In genomic region chr4:22469575-22469974, GRCm38 (mm10) we compare ENCODE assay signal across 29 mouse cellular contexts. TPM values are rescaled to one million over a fixed set of nuclear protein-coding genes. Genes with fewer than 3 reads are reported as not detected.
"Had no signal": no experiment of that assay in that cellular context is flagged by ENCODE, and none has a peak within 500 bp of the region (broad histone marks: within the 10 kb centered on the region; RNA-seq: fewer than 3 reads in every experiment).

No protein-coding gene starts in this region.

- H3K36me3 ChIP-seq: embryonic facial prominence, embryonic 10.5 days; embryonic facial prominence, embryonic 12.5 days; embryonic facial prominence, embryonic 13.5 days; embryonic facial prominence, embryonic 15.5 days; forebrain, embryonic 10.5 days; forebrain, embryonic 12.5 days; forebrain, embryonic 15.5 days had no signal

- H3K4me2 ChIP-seq: embryonic facial prominence, embryonic 12.5 days; embryonic facial prominence, embryonic 13.5 days; embryonic facial prominence, embryonic 15.5 days; forebrain, embryonic 12.5 days; forebrain, embryonic 13.5 days; forebrain, embryonic 15.5 days had no signal

- DNase-seq: cerebellum, adult 2 months; cerebellum, adult 8-10 months; cerebellum, adult 9-10 months; cerebellum, adult 9-11 months; cerebellum, postnatal 10 days; cerebellum, postnatal 14 days; cerebellum, postnatal 25 days; cerebellum, postnatal 36 days; embryo, embryonic 11 days; forebrain, postnatal 0 days; gastrocnemius, adult 2 months; gastrocnemius, postnatal 10 days; gastrocnemius, postnatal 14 days; gastrocnemius, postnatal 25 days; gastrocnemius, postnatal 36 days; heart, adult 18-20 months; heart, adult 2 months had no signal

- H3K27ac ChIP-seq: embryonic facial prominence, embryonic 10.5 days; embryonic facial prominence, embryonic 12.5 days; embryonic facial prominence, embryonic 13.5 days; embryonic facial prominence, embryonic 15.5 days; forebrain, embryonic 10.5 days; forebrain, embryonic 12.5 days; forebrain, embryonic 13.5 days; forebrain, embryonic 15.5 days; gastrocnemius, adult 2 months; heart, adult 2 months had no signal

- H3K27me3 ChIP-seq: embryonic facial prominence, embryonic 12.5 days; forebrain, embryonic 15.5 days had no signal

- H3K9me3 ChIP-seq: embryonic facial prominence, embryonic 10.5 days; embryonic facial prominence, embryonic 12.5 days; embryonic facial prominence, embryonic 13.5 days; embryonic facial prominence, embryonic 15.5 days; forebrain, embryonic 10.5 days; forebrain, embryonic 12.5 days; forebrain, embryonic 13.5 days; forebrain, embryonic 15.5 days had no signal

- H3K4me1 ChIP-seq: embryonic facial prominence, embryonic 10.5 days; embryonic facial prominence, embryonic 12.5 days; embryonic facial prominence, embryonic 13.5 days; embryonic facial prominence, embryonic 15.5 days; forebrain, embryonic 10.5 days; forebrain, embryonic 12.5 days; forebrain, embryonic 13.5 days; forebrain, embryonic 15.5 days had no signal

- H3K4me3 ChIP-seq: embryonic facial prominence, embryonic 10.5 days; embryonic facial prominence, embryonic 12.5 days; embryonic facial prominence, embryonic 13.5 days; embryonic facial prominence, embryonic 15.5 days; erythroblast, embryonic 14.5 days; forebrain, embryonic 10.5 days; forebrain, embryonic 12.5 days; forebrain, embryonic 13.5 days; forebrain, embryonic 15.5 days; gastrocnemius, adult 2 months; heart, adult 2 months had no signal

- ATAC-seq: forebrain, embryonic 13.5 days; forebrain, embryonic 14.5 days; forebrain, embryonic 15.5 days; forebrain, embryonic 16.5 days; forebrain, postnatal 0 days had no signal

- H3K9ac ChIP-seq: embryonic facial prominence, embryonic 12.5 days; embryonic facial prominence, embryonic 13.5 days; embryonic facial prominence, embryonic 15.5 days; forebrain, embryonic 12.5 days; forebrain, embryonic 13.5 days; forebrain, embryonic 15.5 days; forebrain, postnatal 0 days had no signal

RNA-seq across cellular contexts. Expression of gene Pou3f2, which starts 18.6 kb away (rescaled TPM):
- polyA plus RNA-seq: erythroblast, embryonic 14.5 days; gonadal fat pad, adult 2 months; heart, adult 2 months had no signal
